Mouse (Mus musculus): ENCODE results near the gene Ndufv3.

Gene Ndufv3

GRCm38 (mm10) chr17:31557124-31557880, 37.4 kb downstream of the Ndufv3 start:
- peak; percentile 20 for DNase-seq (ENCODE audit: low read depth)

- no peak for DNase-seq (ENCODE audit: low read depth)
These were observed 38.1 kb downstream of the Ndufv3 start for GRCm38 (mm10) chr17:31557947-31558542.

- DNase-seq (ENCODE audit: low read depth) = no peak
These were observed 39.3 kb downstream of the Ndufv3 start for GRCm38 (mm10) chr17:31559021-31559789.

- DNase-seq (ENCODE audit: low read depth) = no peak
These were observed 43.7 kb downstream of the Ndufv3 start for GRCm38 (mm10) chr17:31563632-31564014.

- DNase-seq (ENCODE audit: low read depth) = peak; percentile 100
These were observed 44.3 kb downstream of the Ndufv3 start, which contains the start of gene Pknox1 for GRCm38 (mm10) chr17:31564015-31564857. Pknox1 (plus strand) TSS chr17:31564734.

GRCm38 (mm10) chr17:31564858-31565140, 44.9 kb downstream of the Ndufv3 start:
- DNase-seq (ENCODE audit: low read depth) = no peak

GRCm38 (mm10) chr17:31565141-31566056, 45.5 kb downstream of the Ndufv3 start:
- peak; percentile 84 for DNase-seq (ENCODE audit: low read depth)

GRCm38 (mm10) chr17:31566276-31566675, 46.4 kb downstream of the Ndufv3 start:
- DNase-seq (ENCODE audit: low read depth) = no peak

GRCm38 (mm10) chr17:31569756-31570155, 49.8 kb downstream of the Ndufv3 start:
- DNase-seq (ENCODE audit: low read depth) = no peak

- peak; percentile 66 for DNase-seq (ENCODE audit: low read depth)
These were observed 50.5 kb downstream of the Ndufv3 start for GRCm38 (mm10) chr17:31570321-31570925.

GRCm38 (mm10) chr17:31571689-31572088, 51.8 kb downstream of the Ndufv3 start:
- no peak for DNase-seq (ENCODE audit: low read depth)

GRCm38 (mm10) chr17:31574662-31575061, 54.7 kb downstream of the Ndufv3 start:
- DNase-seq (ENCODE audit: low read depth) = peak; percentile 42

- no peak for DNase-seq (ENCODE audit: low read depth)
These were observed 56.7 kb downstream of the Ndufv3 start for GRCm38 (mm10) chr17:31576394-31577175.

- DNase-seq (ENCODE audit: low read depth) = no peak
These were observed 60.4 kb downstream of the Ndufv3 start for GRCm38 (mm10) chr17:31580344-31580743.
